Mouse (Mus musculus) fibroblast of lung, adult 2 months (primary cell): ENCODE results near the gene Vmn2r26.
"Not testable (repeated sequence)": the region's sequence is repeated elsewhere in the genome, so short reads cannot be mapped to it uniquely, and the experiment has no call there.

Experiments
- DNase-seq: peaks from one replicate; pipeline ENCODE4 v3.0.0-alpha.2; 2011; ENCODE audit warnings: low read depth

Vmn2r26 gene

DNA sequence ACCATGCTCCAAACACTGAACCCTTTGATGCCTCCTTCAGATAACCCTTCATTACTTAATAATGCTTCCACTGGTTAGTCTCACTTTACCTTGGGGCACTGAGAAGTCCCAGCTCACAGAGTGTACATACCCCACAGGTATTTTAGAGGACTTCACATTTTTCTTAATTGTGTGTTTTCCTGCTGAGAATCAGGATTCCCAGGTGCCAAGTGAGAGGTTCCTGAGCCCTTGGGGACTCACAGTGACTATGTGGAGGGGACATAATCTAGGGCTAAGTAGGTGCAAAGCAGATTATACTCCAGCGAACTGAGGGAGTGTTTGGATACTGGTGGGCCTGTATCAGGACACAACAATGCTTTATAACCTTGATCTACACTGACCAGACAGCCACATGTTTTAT, at the start of gene Vmn2r26:
Vmn2r26 (plus strand) TSS at position 301 of the 400 bp plus-strand sequence.
- not testable (repeated sequence) for DNase-seq

DNA sequence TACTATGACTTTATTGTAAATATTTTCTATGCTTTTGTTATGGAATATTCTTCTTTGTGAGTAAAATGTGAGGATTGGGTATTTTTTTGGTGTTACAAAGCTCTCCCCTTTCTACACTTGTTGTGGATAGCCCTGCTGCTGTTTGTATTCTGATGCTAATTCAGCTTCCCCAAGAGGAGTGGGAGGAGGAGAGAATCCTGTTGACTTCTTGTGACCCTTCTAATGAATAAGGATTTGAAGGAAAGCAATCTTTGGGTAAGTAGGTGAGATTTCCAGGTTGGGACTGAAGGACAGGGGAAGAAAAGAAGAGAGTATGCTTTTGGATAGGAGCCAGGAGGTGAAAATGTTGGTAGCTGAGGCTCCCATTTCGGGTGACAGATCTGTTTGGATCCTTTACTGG, 3.5 kb upstream of the Vmn2r26 start:
- no peak for DNase-seq

DNA sequence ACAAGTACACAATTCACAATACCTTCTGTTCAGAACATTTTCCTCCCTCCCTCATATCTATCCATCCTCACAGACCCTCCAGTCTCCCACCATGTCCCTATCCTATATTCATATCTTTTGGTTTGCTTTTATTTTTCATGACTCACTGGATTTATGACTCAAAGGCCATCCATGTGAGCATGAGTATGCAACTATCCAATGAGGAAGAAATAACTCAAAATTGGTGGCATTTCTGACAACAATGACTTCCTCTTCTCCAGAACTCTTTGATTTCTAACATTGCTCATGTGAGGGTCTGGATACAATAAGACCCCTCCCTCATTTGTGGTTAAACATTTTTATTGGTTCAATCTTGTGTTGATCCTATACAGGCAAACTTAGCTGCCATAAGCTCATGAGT, 24.0 kb downstream of the Vmn2r26 start:
- DNase-seq, result no peak

- not testable (repeated sequence) for DNase-seq
Measured at GRCm38 (mm10) chr6:124053611-124054010, 29.2 kb downstream of the Vmn2r26 start.

DNA sequence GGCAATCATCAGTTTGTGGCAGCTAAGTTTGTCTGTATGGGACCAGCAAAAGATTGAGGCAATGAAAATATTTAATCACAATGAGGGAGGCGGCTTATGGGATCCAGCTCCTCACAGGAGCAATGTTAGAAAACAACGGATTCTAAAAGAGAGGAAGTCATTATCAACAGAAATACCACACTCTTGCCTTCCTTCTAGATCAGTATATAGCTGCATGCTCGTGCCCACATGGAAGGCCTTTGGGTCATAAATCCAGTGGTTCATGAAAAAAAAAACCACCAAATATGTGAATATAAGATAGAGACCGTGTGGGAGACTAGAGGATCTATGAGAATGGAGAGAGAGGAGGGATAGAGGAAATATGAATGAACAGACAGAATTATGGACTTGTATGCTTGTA, 78.0 kb downstream of the Vmn2r26 start:
- no peak for DNase-seq
